Mouse (Mus musculus): ENCODE results near the gene Gk5.

GRCm38 (mm10) chr9:96139876-96140275 is 20.7 kb downstream of the Gk5 start:
- TF ChIP-seq POLR2A (IDR thresholded peaks at IDR 0.05; ENCODE audit: low read depth, low read length) (no peak), ZMIZ1 (IDR thresholded peaks at IDR 0.05; ENCODE audit: low read depth, low read length) (no peak), CTCF (conservative IDR thresholded peaks at IDR 0.05 in 1 of 2, IDR thresholded peaks at IDR 0.05 in 1 of 2; ENCODE audit: low read depth in 2 of 2, low read length in 2 of 2) (no peak), SMC3 (IDR thresholded peaks at IDR 0.05; ENCODE audit: low read depth, low read length) (no peak), PAX5 (IDR thresholded peaks at IDR 0.05; ENCODE audit: low read length) (no peak), BHLHE40 (IDR thresholded peaks at IDR 0.05; ENCODE audit: low read depth, low read length) (no peak)

All from CH12.LX (cell line).